Mouse (Mus musculus) embryonic facial prominence, embryonic 15.5 days (tissue): ENCODE results near the gene Cd86. TPM values are rescaled to one million over a fixed set of nuclear protein-coding genes. Genes with fewer than 3 reads are reported as not detected.

Experiments used
- ATAC-seq: fragments of 200-750 bp; cut with Nextera tagmentation; 2 replicates; pipeline ENCODE4 v1.8.0; 2017; ENCODE audit warnings: low read depth, moderate TSS enrichment; ENCODE audit not compliant: insufficient number of reproducible peaks, low FRiP score, low TSS enrichment
- H3K27ac ChIP-seq: fragments of 300-500 bp; sonication (generic); replicated peaks from 2 replicates; pipeline ENCODE4 v1.5.1; 2015; ENCODE audit warnings: mild to moderate bottlenecking, inconsistent platforms
- H3K27me3 ChIP-seq: fragments of 300-500 bp; sonication (generic); 2 replicates; pipeline ENCODE4 v1.6.1; 2015; ENCODE audit warnings: inconsistent platforms
- H3K36me3 ChIP-seq: fragments of 300-500 bp; sonication (generic); 2 replicates; pipeline ENCODE4 v1.6.1; 2015; ENCODE audit warnings: mild to moderate bottlenecking, inconsistent platforms
- H3K4me1 ChIP-seq: fragments of 300-500 bp; sonication (generic); 2 replicates; pipeline ENCODE4 v1.6.1; 2015; ENCODE audit warnings: inconsistent platforms
- H3K4me2 ChIP-seq: fragments of 300-500 bp; sonication (generic); replicated peaks from 2 replicates; pipeline ENCODE4 v1.6.1; 2015; ENCODE audit warnings: mild to moderate bottlenecking, inconsistent platforms
- H3K4me3 ChIP-seq: fragments of 300-500 bp; sonication (generic); replicated peaks from 2 replicates; pipeline ENCODE4 v1.5.1; 2015; ENCODE audit warnings: mild to moderate bottlenecking, inconsistent platforms
- H3K9ac ChIP-seq: fragments of 300-500 bp; sonication (generic); 2 replicates; pipeline ENCODE4 v1.6.1; 2015; ENCODE audit warnings: inconsistent platforms
- H3K9me3 ChIP-seq: fragments of 300-500 bp; sonication (generic); replicated peaks from 2 replicates; pipeline ENCODE4 v1.6.1; 2016; ENCODE audit warnings: inconsistent platforms
- WGBS: fragments of 180-500 bp; shearing (Covaris S2); methylation state at CpG from one replicate; pipeline ENCODE4 v1.1.7; 2015; 5-methylcytosine and 5-hydroxymethylcytosine counted together
- polyA plus RNA-seq: library from polyadenylated mRNA; unstranded; fragments of >200 nt; fragmentation: Nextera tagmentation; extraction: Ambion mirVana; gene quantifications from 2 replicates; pipeline ENCODE4 v1.2.1, GENCODE M21; 2015

Cd86 gene
- polyA plus RNA-seq, 1 experiment from 2014 or later, result 3.3 TPM

DNA sequence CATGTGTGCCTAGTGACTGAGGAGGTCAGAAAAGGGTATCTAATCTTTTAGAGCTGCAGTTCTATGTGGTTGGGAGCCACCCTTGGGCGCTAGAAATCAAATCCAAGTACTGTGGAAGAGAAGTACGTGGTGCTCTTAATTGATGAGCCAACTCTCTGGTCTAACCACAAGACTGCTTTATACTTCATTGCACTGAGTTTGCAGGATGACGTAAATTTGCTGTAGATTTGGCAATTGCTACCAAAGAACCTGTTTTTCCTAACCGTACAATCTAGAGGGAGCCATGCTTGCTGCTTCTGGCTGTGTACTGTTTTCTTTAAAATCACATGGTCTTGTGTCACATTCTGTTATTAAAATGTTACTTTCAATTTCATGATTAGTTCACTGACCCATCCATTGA, 10.0 kb downstream of the Cd86 start:
- no peak overlapping the region for H3K4me2 ChIP-seq
- H3K27ac ChIP-seq, result no peak overlapping the region
- no peak overlapping the region for H3K4me3 ChIP-seq
- H3K27me3 ChIP-seq, result no peaks in the 10 kb centered on the region
- no peaks in the 10 kb centered on the region for H3K36me3 ChIP-seq
- WGBS, result 76% methylated on average over 4 of the region's 4 CpGs
- no peaks in the 10 kb centered on the region for H3K9me3 ChIP-seq
- no peaks in the 10 kb centered on the region for H3K4me1 ChIP-seq
- ATAC-seq, result no peak
- no peak overlapping the region for H3K9ac ChIP-seq

DNA sequence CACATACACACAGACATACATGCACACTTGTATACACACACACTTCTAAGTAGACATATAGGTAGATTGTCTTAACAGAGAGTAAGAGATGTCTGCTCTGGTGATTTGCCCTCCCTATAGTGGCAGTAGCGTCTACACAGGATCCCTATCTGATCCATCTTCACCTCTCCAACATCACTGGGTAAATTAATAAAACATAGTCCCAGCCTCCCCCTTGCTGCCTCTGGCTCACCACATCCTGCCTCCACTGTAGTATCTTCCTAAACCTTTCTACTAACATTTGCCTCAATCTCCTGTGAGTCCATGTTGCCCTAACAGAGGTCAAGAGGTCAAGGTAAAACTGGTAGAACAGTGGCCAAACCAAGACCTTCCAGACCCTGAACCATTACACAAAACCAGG, 10.7 kb downstream of the Cd86 start:
- H3K9me3 ChIP-seq, result no peaks in the 10 kb centered on the region
- H3K4me2 ChIP-seq, result no peak overlapping the region
- no peaks in the 10 kb centered on the region for H3K36me3 ChIP-seq
- no peak overlapping the region for H3K4me3 ChIP-seq
- H3K4me1 ChIP-seq, result no peaks in the 10 kb centered on the region
- H3K27ac ChIP-seq, result no peak overlapping the region
- H3K27me3 ChIP-seq, result no peaks in the 10 kb centered on the region
- WGBS, result 91% methylated on average over 1 of the region's 1 CpGs
- ATAC-seq, result no peak
- H3K9ac ChIP-seq, result no peak overlapping the region

DNA sequence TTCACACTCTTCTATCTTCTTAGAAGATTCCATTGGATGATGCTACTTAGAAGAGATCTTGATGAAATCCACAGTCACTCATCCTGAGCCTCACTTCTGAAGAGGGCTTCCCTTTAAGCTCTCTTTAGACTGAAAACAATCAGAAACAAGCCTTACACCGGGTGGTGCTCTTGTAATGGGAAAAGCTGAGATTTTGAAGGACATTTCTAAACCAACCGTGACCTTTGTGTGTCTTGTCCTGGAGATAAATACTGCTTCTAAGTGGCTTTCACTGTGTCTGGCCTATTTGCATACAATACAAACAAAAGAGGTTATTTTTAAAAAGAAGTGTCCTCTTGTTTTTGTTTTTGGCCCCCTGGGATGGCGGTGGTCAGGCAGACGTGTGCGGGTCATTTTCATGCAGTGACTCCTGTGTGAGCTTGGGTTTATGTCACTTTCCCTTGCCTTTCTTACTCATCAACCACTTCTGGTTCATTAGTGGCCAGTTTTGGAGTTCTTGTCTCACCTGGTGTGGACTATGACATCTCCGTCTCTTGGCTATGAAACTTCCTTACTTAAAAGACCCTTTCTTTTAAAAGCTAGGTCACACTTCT, 14.6 kb downstream of the Cd86 start:
- H3K4me2 ChIP-seq, result no peak overlapping the region
- 70% methylated on average over 6 of the region's 6 CpGs for WGBS

DNA sequence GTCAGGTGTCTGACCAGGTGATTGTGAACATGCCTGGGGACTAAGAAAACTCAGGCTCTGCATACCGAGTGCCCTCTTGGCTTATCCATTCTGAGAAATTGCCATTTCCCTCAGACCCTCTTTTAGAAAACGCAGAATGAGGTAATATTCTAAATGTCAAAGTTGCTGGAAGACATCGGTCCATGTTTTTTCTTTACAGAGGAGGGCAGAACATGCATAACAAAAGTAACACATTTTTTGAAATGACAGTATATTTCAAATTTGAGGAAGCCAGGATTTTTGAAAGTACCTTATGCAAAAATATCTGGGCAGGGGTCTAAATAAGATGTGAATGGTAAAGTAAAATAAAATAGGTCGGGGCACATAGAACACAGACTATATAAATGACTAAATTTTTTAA, 15.4 kb downstream of the Cd86 start:
- Histone ChIP-seq H3K27ac (no peak overlapping the region), H3K4me2 (no peak overlapping the region), H3K9me3 (no peaks in the 10 kb centered on the region), H3K27me3 (no peaks in the 10 kb centered on the region), H3K36me3 (no peaks in the 10 kb centered on the region), H3K4me3 (no peak overlapping the region), H3K9ac (no peak overlapping the region), H3K4me1 (no peaks in the 10 kb centered on the region)
- 82% methylated on average over 4 of the region's 4 CpGs for WGBS
- no peak for ATAC-seq

More for the DNA sequence above, 14.6 kb downstream of the Cd86 start:
- ATAC-seq, result no peak
- H3K4me1 ChIP-seq, result no peaks in the 10 kb centered on the region
- no peaks in the 10 kb centered on the region for H3K9me3 ChIP-seq
- H3K4me3 ChIP-seq, result no peak overlapping the region
- no peak overlapping the region for H3K9ac ChIP-seq
- H3K27me3 ChIP-seq, result no peaks in the 10 kb centered on the region
- no peak overlapping the region for H3K27ac ChIP-seq
- H3K36me3 ChIP-seq, result no peaks in the 10 kb centered on the region

- Histone ChIP-seq H3K4me2 (no peak overlapping the region), H3K9me3 (no peaks in the 10 kb centered on the region), H3K36me3 (no peaks in the 10 kb centered on the region), H3K27me3 (no peaks in the 10 kb centered on the region), H3K4me3 (no peak overlapping the region), H3K9ac (no peak overlapping the region), H3K27ac (no peak overlapping the region), H3K4me1 (no peaks in the 10 kb centered on the region)
- WGBS, result 58% methylated on average over 3 of the region's 3 CpGs
- no peak for ATAC-seq
Observed at GRCm38 (mm10) chr16:36649304-36649703, 16.6 kb downstream of the Cd86 start.

DNA sequence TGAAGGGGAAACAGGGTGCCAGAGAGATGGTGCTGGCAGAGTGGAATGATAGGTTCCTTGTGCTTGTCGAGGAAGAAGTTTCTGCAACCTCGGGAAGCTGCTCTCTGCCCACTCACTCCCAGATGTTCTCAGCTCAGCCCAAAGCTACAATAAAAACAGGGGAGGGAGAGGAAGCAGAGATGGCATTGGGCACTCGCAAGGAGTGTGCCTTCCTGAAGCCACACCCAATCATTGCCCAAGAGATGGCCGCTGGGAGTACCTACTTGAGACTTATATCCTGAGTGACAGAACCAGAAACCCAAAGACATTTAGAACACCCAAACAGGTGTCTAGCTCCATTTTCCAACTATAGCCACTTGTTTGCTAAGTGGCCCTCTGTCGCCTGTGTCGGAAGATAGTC, 20.8 kb downstream of the Cd86 start:
- H3K27me3 ChIP-seq, result no peaks in the 10 kb centered on the region
- H3K9me3 ChIP-seq, result no peaks in the 10 kb centered on the region
- H3K9ac ChIP-seq, result no peak overlapping the region
- no peak overlapping the region for H3K4me2 ChIP-seq
- H3K4me3 ChIP-seq, result no peak overlapping the region
- 81% methylated on average over 6 of the region's 6 CpGs for WGBS
- no peak overlapping the region for H3K27ac ChIP-seq
- no peak for ATAC-seq
- H3K36me3 ChIP-seq, result no peaks in the 10 kb centered on the region
- no peaks in the 10 kb centered on the region for H3K4me1 ChIP-seq

- Histone ChIP-seq H3K27me3 (no peaks in the 10 kb centered on the region), H3K36me3 (no peaks in the 10 kb centered on the region), H3K4me2 (no peak overlapping the region), H3K9ac (no peak overlapping the region), H3K4me1 (no peaks in the 10 kb centered on the region), H3K4me3 (no peak overlapping the region), H3K27ac (no peak overlapping the region), H3K9me3 (no peaks in the 10 kb centered on the region)
- WGBS, result 64% methylated on average over 5 of the region's 5 CpGs
- ATAC-seq, result no peak
Observed at GRCm38 (mm10) chr16:36642696-36643046, 23.2 kb downstream of the Cd86 start.

DNA sequence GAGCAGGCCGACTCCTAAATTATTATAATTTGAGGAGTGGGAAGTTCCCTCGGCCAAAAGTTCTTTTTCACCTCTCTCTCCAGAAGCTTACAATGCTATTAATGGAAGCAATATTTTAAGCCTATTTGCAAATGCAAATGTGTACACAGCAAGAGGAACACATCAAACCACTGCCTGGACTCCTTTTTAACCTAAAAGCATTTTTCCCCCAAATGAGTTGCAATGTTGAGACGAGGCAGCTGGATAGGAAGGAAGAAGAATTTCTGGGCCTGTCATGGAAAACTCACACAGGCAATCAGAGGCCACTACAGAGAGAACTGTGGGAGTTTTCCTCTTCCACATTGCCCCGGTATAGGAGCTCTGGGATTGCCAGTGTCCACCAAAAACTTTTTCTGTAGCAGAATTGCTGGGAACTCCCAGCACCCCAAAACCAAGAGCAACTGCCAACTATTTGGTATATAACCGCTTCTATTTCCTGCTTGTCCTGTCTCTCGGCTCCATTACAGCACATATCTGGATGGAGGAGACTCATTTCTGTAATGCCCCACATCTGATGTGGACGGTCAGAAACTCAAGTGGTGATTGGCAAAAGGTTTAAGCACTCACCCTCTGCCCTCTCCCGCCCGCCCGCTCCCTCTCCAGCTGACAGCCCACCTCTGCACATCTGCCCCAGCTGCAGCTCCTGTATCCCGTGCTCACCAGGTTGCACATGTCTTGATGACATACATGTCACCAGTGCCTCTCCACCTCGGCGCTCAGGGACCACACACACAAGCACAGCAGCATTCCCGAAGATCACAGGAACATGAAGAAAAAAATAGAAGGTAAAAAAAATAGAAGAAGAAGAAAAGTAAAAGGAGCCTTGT, 23.8 kb downstream of the Cd86 start:
- no peak overlapping the region for H3K9ac ChIP-seq
- H3K9me3 ChIP-seq, result no peaks in the 10 kb centered on the region
- no peak overlapping the region for H3K27ac ChIP-seq
- WGBS, result 71% methylated on average over 14 of the region's 14 CpGs
- H3K27me3 ChIP-seq, result no peaks in the 10 kb centered on the region
- no peaks in the 10 kb centered on the region for H3K36me3 ChIP-seq
- no peak overlapping the region for H3K4me2 ChIP-seq
- ATAC-seq, result no peak
- H3K4me1 ChIP-seq, result no peaks in the 10 kb centered on the region
- H3K4me3 ChIP-seq, result no peak overlapping the region

DNA sequence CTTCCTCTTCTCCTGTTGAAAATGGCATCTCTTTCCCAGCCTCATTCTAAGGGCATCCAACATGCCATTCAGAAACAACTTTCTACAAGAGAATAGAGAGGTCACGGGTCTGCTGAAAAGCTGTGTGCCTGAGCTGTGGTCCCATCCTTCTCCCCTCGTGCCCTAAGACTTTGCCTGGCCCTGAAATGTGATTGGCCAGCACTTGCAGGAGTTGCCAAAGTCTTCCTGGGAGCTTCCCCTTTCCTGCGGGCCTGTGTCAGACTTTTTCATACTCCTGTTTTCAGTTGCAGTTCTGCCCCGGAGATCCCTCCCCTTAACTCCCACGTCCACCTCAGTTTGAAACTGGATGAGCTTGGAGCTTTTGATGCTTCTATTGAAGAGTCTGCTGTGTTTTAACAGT, 24.9 kb downstream of the Cd86 start:
- H3K27ac ChIP-seq, result no peak overlapping the region
- 60% methylated on average over 5 of the region's 5 CpGs for WGBS
- H3K4me1 ChIP-seq, result no peaks in the 10 kb centered on the region
- no peak overlapping the region for H3K4me2 ChIP-seq
- no peak overlapping the region for H3K9ac ChIP-seq
- no peak overlapping the region for H3K4me3 ChIP-seq
- no peaks in the 10 kb centered on the region for H3K36me3 ChIP-seq
- ATAC-seq, result no peak
- H3K9me3 ChIP-seq, result no peaks in the 10 kb centered on the region
- H3K27me3 ChIP-seq, result no peaks in the 10 kb centered on the region

- Histone ChIP-seq H3K9ac (no peak overlapping the region), H3K4me3 (no peak overlapping the region), H3K27me3 (no peaks in the 10 kb centered on the region), H3K27ac (no peak overlapping the region), H3K36me3 (no peaks in the 10 kb centered on the region), H3K4me2 (no peak overlapping the region), H3K9me3 (no peaks in the 10 kb centered on the region), H3K4me1 (no peaks in the 10 kb centered on the region)
- 80% methylated on average over 16 of the region's 16 CpGs for whole genome bisulfite sequencing
- ATAC-seq, result no peak
Observed at GRCm38 (mm10) chr16:36639812-36640504, 25.9 kb downstream of the Cd86 start.

- Histone ChIP-seq H3K4me1 (no peaks in the 10 kb centered on the region), H3K27me3 (no peaks in the 10 kb centered on the region), H3K36me3 (no peaks in the 10 kb centered on the region), H3K4me3 (no peak overlapping the region), H3K9me3 (no peaks in the 10 kb centered on the region), H3K4me2 (no peak overlapping the region), H3K9ac (no peak overlapping the region), H3K27ac (no peak overlapping the region)
- WGBS, result 66% methylated on average over 4 of the region's 4 CpGs
- no peak for ATAC-seq
Observed at GRCm38 (mm10) chr16:36636800-36637199, 29.1 kb downstream of the Cd86 start.
